Mouse (Mus musculus): ENCODE results near the gene Cntrl. TPM values are rescaled to one million over a fixed set of nuclear protein-coding genes. Genes with fewer than 3 reads are reported as not detected.

Cntrl gene
- polyA plus RNA-seq, 1 experiment from 2014 or later = 17.3 TPM

- no peak for ATAC-seq
Observed at GRCm38 (mm10) chr2:35216701-35217100, 107.4 kb downstream of the Cntrl start.

GRCm38 (mm10) chr2:35218736-35219135 lies 109.4 kb downstream of the Cntrl start:
- Histone ChIP-seq H3K4me1 (ENCODE audit: control insufficient read depth, insufficient read depth, low read length) (no peaks in the 10 kb centered on the region; the same call in 1 of the 2 replicates), H3K4me3 (ENCODE audit: low read length) (no peak overlapping the region), H3K9me3 (ENCODE audit: control insufficient read depth, low read length) (no peaks in the 10 kb centered on the region), H3K27me3 (replicated peaks; ENCODE audit: control insufficient read depth, insufficient read depth, low read length) (no peaks in the 10 kb centered on the region), H3K27ac (ENCODE audit: low read length) (no peak overlapping the region), H3K36me3 (ENCODE audit: control insufficient read depth, insufficient read depth, low read length) (no peaks in the 10 kb centered on the region), H3K4me2 (ENCODE audit: low read depth, low read length) (no peak overlapping the region), H3K9ac (ENCODE audit: low read depth, low read length) (no peak overlapping the region)
- 91% methylated on average over 3 of the region's 3 CpGs for WGBS
- no peak for ATAC-seq

More at GRCm38 (mm10) chr2:35216701-35217100, 107.4 kb downstream of the Cntrl start:
- WGBS = 83% methylated on average over 2 of the region's 2 CpGs
- Histone ChIP-seq H3K36me3 (ENCODE audit: control insufficient read depth, insufficient read depth, low read length) (no peaks in the 10 kb centered on the region), H3K9me3 (ENCODE audit: control insufficient read depth, low read length) (no peaks in the 10 kb centered on the region), H3K27me3 (replicated peaks; ENCODE audit: control insufficient read depth, insufficient read depth, low read length) (no peaks in the 10 kb centered on the region), H3K4me1 (ENCODE audit: control insufficient read depth, insufficient read depth, low read length) (peaks cover 3% of the 10 kb centered on the region), H3K27ac (ENCODE audit: low read length) (no peak overlapping the region), H3K9ac (ENCODE audit: low read depth, low read length) (no peak overlapping the region), H3K4me3 (ENCODE audit: low read length) (no peak overlapping the region), H3K4me2 (ENCODE audit: low read depth, low read length) (no peak overlapping the region)

GRCm38 (mm10) chr2:35222822-35223391 lies 113.6 kb downstream of the Cntrl start:
- Histone ChIP-seq H3K27ac (ENCODE audit: low read length) (no peak overlapping the region), H3K9me3 (ENCODE audit: control insufficient read depth, low read length) (no peaks in the 10 kb centered on the region), H3K9ac (ENCODE audit: low read depth, low read length) (no peak overlapping the region), H3K36me3 (ENCODE audit: control insufficient read depth, insufficient read depth, low read length) (no peaks in the 10 kb centered on the region), H3K27me3 (replicated peaks; ENCODE audit: control insufficient read depth, insufficient read depth, low read length) (no peaks in the 10 kb centered on the region), H3K4me3 (ENCODE audit: low read length) (no peak overlapping the region), H3K4me1 (ENCODE audit: control insufficient read depth, insufficient read depth, low read length) (no peaks in the 10 kb centered on the region), H3K4me2 (ENCODE audit: low read depth, low read length) (no peak overlapping the region)
- 65% methylated on average over 6 of the region's 6 CpGs for WGBS
- no peak for ATAC-seq

GRCm38 (mm10) chr2:35224285-35224684 lies 115.0 kb downstream of the Cntrl start:
- H3K9ac ChIP-seq (ENCODE audit: low read depth, low read length) = no peak overlapping the region
- H3K4me3 ChIP-seq (ENCODE audit: low read length) = no peak overlapping the region
- H3K27me3 ChIP-seq (replicated peaks; ENCODE audit: control insufficient read depth, insufficient read depth, low read length) = no peaks in the 10 kb centered on the region
- no peak overlapping the region for H3K27ac ChIP-seq (ENCODE audit: low read length)
- 93% methylated on average over 15 of the region's 15 CpGs for WGBS
- no peaks in the 10 kb centered on the region for H3K9me3 ChIP-seq (ENCODE audit: control insufficient read depth, low read length)
- ATAC-seq = no peak
- no peaks in the 10 kb centered on the region for H3K4me1 ChIP-seq (ENCODE audit: control insufficient read depth, insufficient read depth, low read length)
- no peaks in the 10 kb centered on the region for H3K36me3 ChIP-seq (ENCODE audit: control insufficient read depth, insufficient read depth, low read length)
- H3K4me2 ChIP-seq (ENCODE audit: low read depth, low read length) = no peak overlapping the region

- H3K9me3 ChIP-seq (ENCODE audit: control insufficient read depth, low read length) = no peaks in the 10 kb centered on the region
- H3K4me3 ChIP-seq (ENCODE audit: low read length) = no peak overlapping the region
Observed at GRCm38 (mm10) chr2:35228145-35228544, 118.9 kb downstream of the Cntrl start.

More at GRCm38 (mm10) chr2:35228145-35228544, 118.9 kb downstream of the Cntrl start:
- Histone ChIP-seq H3K4me2 (ENCODE audit: low read depth, low read length) (no peak overlapping the region), H3K27me3 (replicated peaks; ENCODE audit: control insufficient read depth, insufficient read depth, low read length) (no peaks in the 10 kb centered on the region), H3K4me1 (ENCODE audit: control insufficient read depth, insufficient read depth, low read length) (peaks cover 2% of the 10 kb centered on the region; the same call in 1 of the 2 replicates), H3K9ac (ENCODE audit: low read depth, low read length) (no peak overlapping the region), H3K27ac (ENCODE audit: low read length) (no peak overlapping the region), H3K36me3 (ENCODE audit: control insufficient read depth, insufficient read depth, low read length) (no peaks in the 10 kb centered on the region)
- no peak for ATAC-seq
- 52% methylated on average over 4 of the region's 4 CpGs for WGBS

Other genes with a start within 250 kb of the Cntrl start
- 11.8 and 13.9 TPM in 2 replicates for gene Cutal, start 235.1 kb upstream of the Cntrl start, polyA plus RNA-seq (2015; fragmentation: Nextera tagmentation; extraction: Ambion mirVana)
- 100 and 103 TPM in 2 replicates for gene Psmd5, start 234.5 kb upstream of the Cntrl start, polyA plus RNA-seq (2015; fragmentation: Nextera tagmentation; extraction: Ambion mirVana)
- 6.0 and 6.7 TPM in 2 replicates for gene Phf19, start 195.5 kb upstream of the Cntrl start, polyA plus RNA-seq (2015; fragmentation: Nextera tagmentation; extraction: Ambion mirVana)
- gene Traf1, start 147.7 kb upstream of the Cntrl start, polyA plus RNA-seq (2015; fragmentation: Nextera tagmentation; extraction: Ambion mirVana) = 2.9 and 3.5 TPM in 2 replicates
- 0.72 and 1.2 TPM in 2 replicates for gene Hc, start 48.1 kb upstream of the Cntrl start, polyA plus RNA-seq (2015; fragmentation: Nextera tagmentation; extraction: Ambion mirVana)
- 0.39 and 0.87 TPM in 2 replicates for gene AI182371, start 7.9 kb upstream of the Cntrl start, polyA plus RNA-seq (2015; fragmentation: Nextera tagmentation; extraction: Ambion mirVana)
- gene Rab14, start 91.6 kb downstream of the Cntrl start, polyA plus RNA-seq (2015; fragmentation: Nextera tagmentation; extraction: Ambion mirVana) = 343 and 359 TPM in 2 replicates
- 177 TPM in 2 replicates for gene Gsn, start 146.9 kb downstream of the Cntrl start, polyA plus RNA-seq (2015; fragmentation: Nextera tagmentation; extraction: Ambion mirVana)
- gene Stom, start 227.5 kb downstream of the Cntrl start, polyA plus RNA-seq (2015; fragmentation: Nextera tagmentation; extraction: Ambion mirVana) = 64.7 and 66.0 TPM in 2 replicates

Data from intestine, embryonic 16.5 days (tissue).